Mouse (Mus musculus): ENCODE data around the gene Rnh1. TPM values are rescaled to one million over a fixed set of nuclear protein-coding genes. Genes with fewer than 3 reads are reported as not detected.

Gene Rnh1
- polyA plus RNA-seq, 2 experiments: 92.3 to 216 TPM

DNA sequence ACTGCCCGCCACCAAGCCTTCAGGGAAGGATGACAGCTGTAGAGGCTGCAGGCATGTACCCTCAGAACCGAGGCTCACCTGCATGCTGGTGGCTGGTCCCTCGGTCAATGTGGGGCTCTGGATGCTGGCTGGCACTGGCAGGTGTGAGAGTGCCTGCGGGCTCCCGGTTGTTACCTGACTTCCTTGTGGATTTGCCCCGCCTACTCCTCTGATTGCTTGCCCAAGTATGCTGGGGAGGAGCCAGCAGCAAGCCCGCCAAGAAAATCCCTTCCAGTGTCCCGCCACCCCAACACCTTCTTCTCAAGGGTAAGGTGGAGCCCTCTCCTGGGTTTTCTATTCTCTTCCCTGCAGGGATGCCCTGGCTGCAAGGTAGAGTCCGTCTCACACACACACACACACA lies 55.0 kb downstream of the Rnh1 start, which contains the start of gene Ano9:
TSS of gene Ano9 (minus strand) at position 171 of the 400 bp plus-strand sequence.
- DNase-seq (ENCODE audit: low spot score) (no peak), ATAC-seq (ENCODE audit: low FRiP score, low read depth) (no peak)
- Histone ChIP-seq H3K36me3 (ENCODE audit: control insufficient read depth, insufficient read depth, low read length) (no peaks in the 10 kb centered on the region), H3K4me3 (replicated peaks; ENCODE audit: low read length) (no peak within 1 kb of the TSS), H3K9ac (ENCODE audit: low read depth, low read length, severe bottlenecking) (no peak within 1 kb of the TSS), H3K9me3 (ENCODE audit: control insufficient read depth, low read length) (no peaks in the 10 kb centered on the region), H3K27ac (replicated peaks; ENCODE audit: low read depth, low read length) (no peak within 1 kb of the TSS), H3K4me2 (replicated peaks; ENCODE audit: low read depth, low read length, severe bottlenecking) (peak within 1 kb of the TSS; percentile 20; the same call in 1 of the 2 replicates), H3K4me1 (ENCODE audit: control insufficient read depth, insufficient read depth, low read length) (no peaks in the 10 kb centered on the region), H3K27me3 (ENCODE audit: control insufficient read depth, insufficient read depth, low read length) (no peaks in the 10 kb centered on the region)
- 9% methylated on average over 9 of the region's 9 CpGs for WGBS
- TF ChIP-seq POLR2A (IDR thresholded peaks at IDR 0.05; ENCODE audit: borderline replicate concordance, extremely low read depth, insufficient read depth, insufficient read length): no peak

DNA sequence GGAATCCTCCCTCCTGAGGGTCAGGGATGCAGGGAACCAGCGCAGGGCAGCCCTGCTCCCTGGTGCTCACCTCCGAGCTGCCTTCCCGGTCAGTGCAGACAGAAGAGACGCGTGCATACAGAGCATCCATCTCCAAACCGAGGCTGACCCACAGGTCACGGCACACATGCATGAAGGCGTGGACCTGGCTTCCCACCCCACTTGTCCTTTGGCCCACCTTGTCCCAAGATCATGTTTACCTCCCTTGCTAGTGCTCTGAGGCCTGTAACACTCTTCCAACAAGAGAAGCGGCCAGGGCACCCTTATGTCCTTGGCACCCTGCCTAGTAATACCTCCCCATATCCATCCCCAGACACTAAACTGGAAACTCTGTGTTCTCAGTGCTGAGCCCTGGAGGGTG lies 56.8 kb downstream of the Rnh1 start:
- Histone ChIP-seq H3K4me2 (replicated peaks; ENCODE audit: low read depth, low read length, severe bottlenecking) (no peak overlapping the region), H3K27ac (replicated peaks; ENCODE audit: low read depth, low read length) (no peak overlapping the region), H3K9me3 (ENCODE audit: control insufficient read depth, low read length) (no peaks in the 10 kb centered on the region), H3K36me3 (ENCODE audit: control insufficient read depth, insufficient read depth, low read length) (no peaks in the 10 kb centered on the region), H3K4me1 (ENCODE audit: control insufficient read depth, insufficient read depth, low read length) (no peaks in the 10 kb centered on the region), H3K27me3 (ENCODE audit: control insufficient read depth, insufficient read depth, low read length) (no peaks in the 10 kb centered on the region), H3K9ac (ENCODE audit: low read depth, low read length, severe bottlenecking) (no peak overlapping the region), H3K4me3 (replicated peaks; ENCODE audit: low read length) (no peak overlapping the region)
- no peak for ATAC-seq (ENCODE audit: low FRiP score, low read depth)
- WGBS: 89% methylated on average over 9 of the region's 9 CpGs
- DNase-seq (ENCODE audit: low spot score): no peak
- no peak for TF ChIP-seq POLR2A (IDR thresholded peaks at IDR 0.05; ENCODE audit: borderline replicate concordance, extremely low read depth, insufficient read depth, insufficient read length)

MicroRNAs within 50 kb of the gene (microRNA counts, 519-probe panel; counts per million panel counts)
- 3,712 counts per million, percentile 75 among the panel's probes with 10 or more counts for microRNA mmu-miR-210

Small RNAs within 50 kb of the gene (microRNA-seq; reads per million reads assigned to microRNA genes)
- 809 reads per million, percentile 70 among the genes with 10 or more reads in this experiment for gene Mir210

Other genes starting within 250 kb of the Rnh1 start
- gene Pgghg, start 231.5 kb downstream of the Rnh1 start, polyA plus RNA-seq (2012; rRNA removed): 52.8 and 68.8 TPM in 2 replicates
- 26.7 and 31.3 TPM in 2 replicates for gene Pgghg, start 231.5 kb downstream of the Rnh1 start, polyA plus RNA-seq (2014; fragmentation: Nextera tagmentation; extraction: Ambion mirVana)
- gene Ifitm5, start 222.6 kb downstream of the Rnh1 start, polyA plus RNA-seq (2012; rRNA removed): 30.9 and 34.4 TPM in 2 replicates
- gene Ifitm5, start 222.6 kb downstream of the Rnh1 start, polyA plus RNA-seq (2014; fragmentation: Nextera tagmentation; extraction: Ambion mirVana): 32.3 and 44.3 TPM in 2 replicates
- not detected in 2 replicates for gene Gm45717, start 216.9 kb downstream of the Rnh1 start, polyA plus RNA-seq (2012; rRNA removed)
- not detected in 2 replicates for gene Gm45717, start 216.9 kb downstream of the Rnh1 start, polyA plus RNA-seq (2014; fragmentation: Nextera tagmentation; extraction: Ambion mirVana)
- 1,234 and 1,466 TPM in 2 replicates for gene Ifitm2, start 216.9 kb downstream of the Rnh1 start, polyA plus RNA-seq (2012; rRNA removed)
- gene Ifitm2, start 216.9 kb downstream of the Rnh1 start, polyA plus RNA-seq (2014; fragmentation: Nextera tagmentation; extraction: Ambion mirVana): 1,822 and 1,827 TPM in 2 replicates
- 68.1 and 115 TPM in 2 replicates for gene Ifitm1, start 205.6 kb downstream of the Rnh1 start, polyA plus RNA-seq (2012; rRNA removed)
- 55.4 and 66.7 TPM in 2 replicates for gene Ifitm1, start 205.6 kb downstream of the Rnh1 start, polyA plus RNA-seq (2014; fragmentation: Nextera tagmentation; extraction: Ambion mirVana)
- gene Ifitm3, start 162.1 kb downstream of the Rnh1 start, polyA plus RNA-seq (2012; rRNA removed): 85.6 and 91.3 TPM in 2 replicates
- 184 and 201 TPM in 2 replicates for gene Ifitm3, start 162.1 kb downstream of the Rnh1 start, polyA plus RNA-seq (2014; fragmentation: Nextera tagmentation; extraction: Ambion mirVana)
- gene Ifitm6, start 154.9 kb downstream of the Rnh1 start, polyA plus RNA-seq (2012; rRNA removed): 1.3 and 1.8 TPM in 2 replicates
- gene Ifitm6, start 154.9 kb downstream of the Rnh1 start, polyA plus RNA-seq (2014; fragmentation: Nextera tagmentation; extraction: Ambion mirVana): 1.2 and 1.7 TPM in 2 replicates
- not detected in 2 replicates for gene Gm17387, start 143.7 kb downstream of the Rnh1 start, polyA plus RNA-seq (2012; rRNA removed)
- gene Gm17387, start 143.7 kb downstream of the Rnh1 start, polyA plus RNA-seq (2014; fragmentation: Nextera tagmentation; extraction: Ambion mirVana): not detected in 2 replicates
- 46.5 and 53.7 TPM in 2 replicates for gene B4galnt4, start 111.8 kb downstream of the Rnh1 start, polyA plus RNA-seq (2012; rRNA removed)
- 12.3 and 17.1 TPM in 2 replicates for gene B4galnt4, start 111.8 kb downstream of the Rnh1 start, polyA plus RNA-seq (2014; fragmentation: Nextera tagmentation; extraction: Ambion mirVana)
- 37.6 and 38.8 TPM in 2 replicates for gene Pkp3, start 94.6 kb downstream of the Rnh1 start, polyA plus RNA-seq (2012; rRNA removed)
- 62.4 and 65.9 TPM in 2 replicates for gene Pkp3, start 94.6 kb downstream of the Rnh1 start, polyA plus RNA-seq (2014; fragmentation: Nextera tagmentation; extraction: Ambion mirVana)
- 2.5 and 3.1 TPM in 2 replicates for gene Sigirr, start 72.3 kb downstream of the Rnh1 start, polyA plus RNA-seq (2012; rRNA removed)
- 2.7 and 4.0 TPM in 2 replicates for gene Sigirr, start 72.3 kb downstream of the Rnh1 start, polyA plus RNA-seq (2014; fragmentation: Nextera tagmentation; extraction: Ambion mirVana)
- gene Ano9, start 55.1 kb downstream of the Rnh1 start, polyA plus RNA-seq (2012; rRNA removed): 6.3 and 8.0 TPM in 2 replicates
- gene Ano9, start 55.1 kb downstream of the Rnh1 start, polyA plus RNA-seq (2014; fragmentation: Nextera tagmentation; extraction: Ambion mirVana): 3.6 and 4.3 TPM in 2 replicates
- 49.2 and 61.0 TPM in 2 replicates for gene Ptdss2, start 50.5 kb downstream of the Rnh1 start, polyA plus RNA-seq (2012; rRNA removed)
- 67.8 and 68.6 TPM in 2 replicates for gene Ptdss2, start 50.5 kb downstream of the Rnh1 start, polyA plus RNA-seq (2014; fragmentation: Nextera tagmentation; extraction: Ambion mirVana)
- gene Hras, start 21.1 kb upstream of the Rnh1 start, polyA plus RNA-seq (2012; rRNA removed): 111 and 112 TPM in 2 replicates
- 136 and 143 TPM in 2 replicates for gene Hras, start 21.1 kb upstream of the Rnh1 start, polyA plus RNA-seq (2014; fragmentation: Nextera tagmentation; extraction: Ambion mirVana)
- gene Lrrc56, start 21.3 kb upstream of the Rnh1 start, polyA plus RNA-seq (2012; rRNA removed): 14.8 and 17.8 TPM in 2 replicates
- 5.8 and 8.3 TPM in 2 replicates for gene Lrrc56, start 21.3 kb upstream of the Rnh1 start, polyA plus RNA-seq (2014; fragmentation: Nextera tagmentation; extraction: Ambion mirVana)
- gene Lmntd2, start 41.2 kb upstream of the Rnh1 start, polyA plus RNA-seq (2012; rRNA removed): 6.6 and 6.9 TPM in 2 replicates
- gene Lmntd2, start 41.2 kb upstream of the Rnh1 start, polyA plus RNA-seq (2014; fragmentation: Nextera tagmentation; extraction: Ambion mirVana): 0.95 and 1.7 TPM in 2 replicates
- 40.0 and 44.8 TPM in 2 replicates for gene Rassf7, start 43.0 kb upstream of the Rnh1 start, polyA plus RNA-seq (2012; rRNA removed)
- 30.9 and 31.7 TPM in 2 replicates for gene Rassf7, start 43.0 kb upstream of the Rnh1 start, polyA plus RNA-seq (2014; fragmentation: Nextera tagmentation; extraction: Ambion mirVana)
- gene Phrf1, start 55.9 kb upstream of the Rnh1 start, polyA plus RNA-seq (2012; rRNA removed): 37.6 and 42.6 TPM in 2 replicates
- 65.9 and 72.7 TPM in 2 replicates for gene Phrf1, start 55.9 kb upstream of the Rnh1 start, polyA plus RNA-seq (2014; fragmentation: Nextera tagmentation; extraction: Ambion mirVana)
- gene Irf7, start 93.6 kb upstream of the Rnh1 start, polyA plus RNA-seq (2012; rRNA removed): 3.2 and 4.6 TPM in 2 replicates
- gene Irf7, start 93.6 kb upstream of the Rnh1 start, polyA plus RNA-seq (2014; fragmentation: Nextera tagmentation; extraction: Ambion mirVana): 2.1 TPM in 2 replicates
- 0.29 and 0.35 TPM in 2 replicates for gene Cdhr5, start 103.9 kb upstream of the Rnh1 start, polyA plus RNA-seq (2012; rRNA removed)
- gene Cdhr5, start 103.9 kb upstream of the Rnh1 start, polyA plus RNA-seq (2014; fragmentation: Nextera tagmentation; extraction: Ambion mirVana): 0.18 and 0.43 TPM in 2 replicates
- 17.5 and 17.6 TPM in 2 replicates for gene Sct, start 106.3 kb upstream of the Rnh1 start, polyA plus RNA-seq (2012; rRNA removed)
- 14.2 and 17.3 TPM in 2 replicates for gene Sct, start 106.3 kb upstream of the Rnh1 start, polyA plus RNA-seq (2014; fragmentation: Nextera tagmentation; extraction: Ambion mirVana)
- 3.1 and 4.0 TPM in 2 replicates for gene Drd4, start 119.1 kb upstream of the Rnh1 start, polyA plus RNA-seq (2012; rRNA removed)
- 1.5 and 2.0 TPM in 2 replicates for gene Drd4, start 119.1 kb upstream of the Rnh1 start, polyA plus RNA-seq (2014; fragmentation: Nextera tagmentation; extraction: Ambion mirVana)
- gene Deaf1, start 154.8 kb upstream of the Rnh1 start, polyA plus RNA-seq (2012; rRNA removed): 47.0 TPM in 2 replicates
- gene Deaf1, start 154.8 kb upstream of the Rnh1 start, polyA plus RNA-seq (2014; fragmentation: Nextera tagmentation; extraction: Ambion mirVana): 82.6 and 89.1 TPM in 2 replicates
- gene Tmem80, start 154.9 kb upstream of the Rnh1 start, polyA plus RNA-seq (2012; rRNA removed): 55.6 and 59.5 TPM in 2 replicates
- 23.4 and 23.6 TPM in 2 replicates for gene Tmem80, start 154.9 kb upstream of the Rnh1 start, polyA plus RNA-seq (2014; fragmentation: Nextera tagmentation; extraction: Ambion mirVana)
- 20.3 and 22.4 TPM in 2 replicates for gene Eps8l2, start 166.0 kb upstream of the Rnh1 start, polyA plus RNA-seq (2012; rRNA removed)
- 17.0 and 19.0 TPM in 2 replicates for gene Eps8l2, start 166.0 kb upstream of the Rnh1 start, polyA plus RNA-seq (2014; fragmentation: Nextera tagmentation; extraction: Ambion mirVana)
- 161 and 188 TPM in 2 replicates for gene Taldo1, start 219.3 kb upstream of the Rnh1 start, polyA plus RNA-seq (2012; rRNA removed)
- 238 and 243 TPM in 2 replicates for gene Taldo1, start 219.3 kb upstream of the Rnh1 start, polyA plus RNA-seq (2014; fragmentation: Nextera tagmentation; extraction: Ambion mirVana)
- gene Gatd1, start 241.3 kb upstream of the Rnh1 start, polyA plus RNA-seq (2012; rRNA removed): 92.3 and 108 TPM in 2 replicates
- 49.0 and 51.2 TPM in 2 replicates for gene Gatd1, start 241.3 kb upstream of the Rnh1 start, polyA plus RNA-seq (2014; fragmentation: Nextera tagmentation; extraction: Ambion mirVana)

Data from limb, embryonic 14.5 days (tissue).